Mouse (Mus musculus): ENCODE measurements at regions not wholly inside any gene's neighbourhood (a gene's known extent, or its start where the extent isn't known, plus 50 kb on each side); places are given as distances from the start of the nearest gene placed in this dataset.

DNA sequence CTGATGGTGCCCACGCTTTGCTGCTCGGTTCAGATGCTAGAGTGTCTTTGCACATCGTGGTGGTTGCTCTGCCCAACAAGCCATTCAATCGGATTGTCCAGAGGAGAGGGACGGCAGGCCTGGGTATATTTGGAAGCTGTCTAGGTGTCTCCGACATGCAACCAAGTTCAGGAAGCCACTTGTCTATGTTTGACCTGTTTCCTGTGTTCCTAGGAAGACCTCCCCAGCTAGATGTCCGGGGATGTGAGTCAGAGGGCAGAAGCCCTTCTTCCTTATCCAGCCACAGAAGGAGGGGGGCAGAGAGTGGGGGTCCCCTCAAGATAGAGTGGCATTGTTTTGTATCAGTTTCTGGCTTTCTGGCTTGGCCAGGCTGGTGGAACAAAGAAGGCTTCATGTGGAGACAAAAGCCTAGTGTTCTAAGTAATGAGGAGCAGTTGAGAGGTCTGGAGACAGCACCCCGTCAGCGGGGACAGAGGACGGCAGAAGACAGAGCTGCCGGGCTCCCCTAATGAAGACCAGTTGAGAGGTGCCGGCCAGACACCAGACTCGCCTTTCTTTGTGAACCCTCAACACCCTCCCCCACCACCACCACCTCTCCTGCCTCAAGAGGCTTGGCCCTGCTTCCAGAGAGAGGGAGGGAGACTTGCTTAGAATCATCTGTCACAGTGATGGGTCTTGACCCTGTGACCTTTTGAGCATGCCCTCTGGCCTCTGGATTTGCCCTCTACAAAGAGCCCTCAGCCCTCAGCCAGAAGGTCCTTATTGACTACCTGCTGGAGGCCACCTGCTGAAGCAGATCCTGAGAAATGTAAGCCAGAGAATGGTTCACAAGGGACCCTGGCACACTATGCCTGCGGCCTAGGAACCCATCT is 207.6 kb upstream of the Tbx3 start:
- TF ChIP-seq POLR2A (IDR thresholded peaks at IDR 0.05; ENCODE audit: insufficient read length, low read depth), result no peak
- no peak for TF ChIP-seq CEBPB (IDR thresholded peaks at IDR 0.05; ENCODE audit: insufficient read depth, poor library complexity, severe bottlenecking)
- TF ChIP-seq POLR2AphosphoS2 (IDR thresholded peaks at IDR 0.05; ENCODE audit: insufficient read length, low read depth), result no peak
- TF ChIP-seq E2F4 (IDR thresholded peaks at IDR 0.05; ENCODE audit: insufficient read depth), result no peak
